Mouse (Mus musculus) lung, postnatal 0 days (tissue): ENCODE data around the gene Pym1. TPM values are rescaled to one million over a fixed set of nuclear protein-coding genes. Genes with fewer than 3 reads are reported as not detected.
A peak's percentile ranks its signal among the peaks of the same experiment; 100 is the strongest.

Source experiments
- ATAC-seq: fragments of 200-750 bp; cut with Nextera tagmentation; 2 replicates; pipeline ENCODE4 v1.8.0; 2017; ENCODE audit warnings: moderate library complexity
- DNase-seq: peaks from one replicate; pipeline ENCODE4 v3.0.0-alpha.2; 2016; ENCODE audit warnings: low spot score
- H3K27ac ChIP-seq: fragments of 300-500 bp; sonication (generic); 2 replicates; pipeline ENCODE4 v1.5.1; 2014; ENCODE audit warnings: antibody characterized with exemption, mild to moderate bottlenecking, low read length, mixed read lengths
- H3K27me3 ChIP-seq: fragments of 300-500 bp; sonication (generic); replicated peaks from 2 replicates; pipeline ENCODE4 v1.6.1; 2014; ENCODE audit warnings: low read length, mixed read lengths; ENCODE audit not compliant: insufficient read depth
- H3K36me3 ChIP-seq: fragments of 300-500 bp; sonication (generic); 2 replicates; pipeline ENCODE4 v1.6.1; 2014; ENCODE audit warnings: low read length, mixed read lengths; ENCODE audit not compliant: insufficient read depth
- H3K4me1 ChIP-seq: fragments of 300-500 bp; sonication (generic); 2 replicates; pipeline ENCODE4 v1.6.1; 2014; ENCODE audit warnings: antibody characterized with exemption, low read depth, low read length, mixed read lengths; ENCODE audit not compliant: insufficient read depth
- H3K4me2 ChIP-seq: fragments of 300-500 bp; sonication (generic); replicated peaks from 2 replicates; pipeline ENCODE4 v1.6.1; 2014; ENCODE audit warnings: low read depth, mild to moderate bottlenecking, low read length, moderate library complexity, mixed read lengths
- H3K4me3 ChIP-seq: fragments of 300-500 bp; sonication (generic); 2 replicates; pipeline ENCODE4 v1.5.1; 2014; ENCODE audit warnings: low read depth, low read length
- H3K9ac ChIP-seq: fragments of 300-500 bp; sonication (generic); replicated peaks from 2 replicates; pipeline ENCODE4 v1.6.1; 2014; ENCODE audit warnings: low read depth, mild to moderate bottlenecking
- H3K9me3 ChIP-seq: fragments of 300-500 bp; sonication (generic); 2 replicates; pipeline ENCODE4 v1.6.1; 2016; ENCODE audit warnings: low read length, mixed read lengths
- CTCF ChIP-seq: IDR thresholded peaks from 2 replicates; pipeline ENCODE4 v1.5.1; 2016; ENCODE audit warnings: antibody characterized with exemption, mild to moderate bottlenecking
- EP300 ChIP-seq: IDR thresholded peaks from 2 replicates; pipeline ENCODE4 v1.6.1; 2016; ENCODE audit warnings: antibody characterized with exemption, mild to moderate bottlenecking, control low read depth
- WGBS: fragments of 180-500 bp; shearing (Covaris S2); extraction: QIAGEN DNeasy Blood & Tissue Kit; methylation state at CpG from one replicate; pipeline ENCODE4 v1.1.7; 2014; 5-methylcytosine and 5-hydroxymethylcytosine counted together
- polyA plus RNA-seq: library from polyadenylated mRNA; unstranded; fragments of >200 nt; fragmentation: Nextera tagmentation; extraction: Ambion mirVana; gene quantifications from 2 replicates; pipeline ENCODE4 v1.2.1, GENCODE M21; 2015

The Pym1 gene
- polyA plus RNA-seq, 1 experiment from 2014 or later: 24.9 TPM

DNA sequence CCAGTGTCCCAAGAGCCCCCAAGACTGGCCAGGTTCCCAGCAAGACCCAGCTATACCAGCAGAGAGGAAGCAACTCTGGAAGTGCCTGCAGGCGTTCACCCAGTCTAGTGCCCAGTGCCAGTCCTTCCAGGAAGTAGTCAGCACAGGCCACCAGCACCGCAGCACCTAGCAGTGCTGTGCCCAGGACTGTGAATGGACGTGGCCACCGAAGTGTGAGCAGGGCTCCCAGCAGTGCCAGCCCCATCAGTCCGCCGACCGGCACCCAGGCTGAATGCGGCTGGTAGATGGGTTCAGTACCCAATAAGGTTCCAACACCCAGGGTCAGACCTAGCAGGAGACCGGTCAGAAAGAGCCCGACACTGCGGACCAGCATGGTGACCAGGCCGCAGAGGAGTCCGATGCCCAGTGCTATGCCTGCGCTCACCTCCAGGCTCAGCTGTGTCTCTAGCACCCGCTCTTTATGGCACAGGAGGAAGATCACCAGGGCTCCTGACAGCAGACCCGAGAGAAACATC, 54.3 kb downstream of the Pym1 start:
- Histone ChIP-seq H3K9me3 (no peaks in the 10 kb centered on the region), H3K4me3 (no peak overlapping the region), H3K27ac (no peak overlapping the region), H3K4me2 (no peak overlapping the region), H3K27me3 (no peaks in the 10 kb centered on the region), H3K36me3 (peaks cover 10% of the 10 kb centered on the region; the same call in 1 of the 2 replicates), H3K9ac (no peak overlapping the region), H3K4me1 (peaks cover 19% of the 10 kb centered on the region)
- TF ChIP-seq EP300 (no peak), CTCF (no peak)
- ATAC-seq: no peak
- no peak for DNase-seq
- WGBS: 93% methylated on average over 16 of the region's 16 CpGs

DNA sequence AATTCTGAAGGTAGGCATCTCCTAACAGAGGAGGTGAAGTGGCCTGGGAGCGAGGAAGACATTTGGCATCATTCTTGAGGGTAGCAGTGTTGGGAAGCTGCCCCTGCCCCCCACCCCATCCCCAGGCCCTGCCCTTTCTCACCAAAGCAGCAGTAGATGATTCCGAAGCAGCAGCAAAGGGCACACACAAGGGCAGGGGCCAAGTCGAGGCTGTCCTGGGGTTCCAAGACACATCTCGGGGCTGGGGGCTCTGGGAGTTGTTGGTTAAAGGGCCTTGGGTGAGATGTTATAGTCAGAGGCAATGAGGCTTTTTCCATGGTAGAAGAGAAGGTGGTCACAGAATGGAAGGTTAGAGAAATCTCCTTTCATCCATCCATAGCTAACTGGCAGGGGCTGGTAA, 55.3 kb downstream of the Pym1 start:
- Histone ChIP-seq H3K4me3 (peak overlapping the region; percentile 73; the same call in 1 of the 2 replicates), H3K36me3 (peaks cover 10% of the 10 kb centered on the region; the same call in 1 of the 2 replicates), H3K9me3 (no peaks in the 10 kb centered on the region), H3K27ac (no peak overlapping the region), H3K27me3 (no peaks in the 10 kb centered on the region), H3K4me2 (peak overlapping the region; percentile 79), H3K4me1 (peaks cover 27% of the 10 kb centered on the region), H3K9ac (no peak overlapping the region)
- ATAC-seq (no peak), DNase-seq (no peak)
- no peak for TF ChIP-seq EP300
- TF ChIP-seq CTCF: no peak
- WGBS: 57% methylated on average over 4 of the region's 4 CpGs

DNA sequence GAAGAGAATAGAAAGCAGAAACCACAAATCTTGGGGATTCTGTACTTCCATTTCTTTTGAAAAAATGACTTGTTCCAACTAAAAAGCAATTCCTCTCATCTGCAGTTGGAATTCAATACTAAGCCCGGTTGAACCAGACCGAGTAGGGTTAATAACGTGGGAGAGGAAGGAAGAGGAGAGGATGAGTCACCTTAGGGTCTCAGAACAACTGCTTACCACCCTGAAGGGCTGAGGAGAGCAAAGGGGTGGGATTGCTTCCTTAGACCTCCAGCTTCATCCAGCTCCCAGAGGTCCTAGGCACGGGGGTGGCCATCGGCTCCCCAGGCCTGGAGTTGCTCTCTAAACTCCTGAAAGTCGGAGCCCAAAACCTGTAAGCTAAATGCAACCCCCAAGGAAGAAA, 55.7 kb downstream of the Pym1 start:
- Histone ChIP-seq H3K4me3 (peak overlapping the region; percentile 73), H3K4me1 (peaks cover 27% of the 10 kb centered on the region), H3K9ac (peak overlapping the region; percentile 57), H3K4me2 (peak overlapping the region; percentile 79), H3K36me3 (peaks cover 10% of the 10 kb centered on the region; the same call in 1 of the 2 replicates), H3K27me3 (no peaks in the 10 kb centered on the region), H3K27ac (peak overlapping the region; percentile 91), H3K9me3 (no peaks in the 10 kb centered on the region)
- TF ChIP-seq CTCF: no peak
- DNase-seq: no peak
- 6% methylated on average over 6 of the region's 6 CpGs for WGBS
- ATAC-seq: no peak

DNA sequence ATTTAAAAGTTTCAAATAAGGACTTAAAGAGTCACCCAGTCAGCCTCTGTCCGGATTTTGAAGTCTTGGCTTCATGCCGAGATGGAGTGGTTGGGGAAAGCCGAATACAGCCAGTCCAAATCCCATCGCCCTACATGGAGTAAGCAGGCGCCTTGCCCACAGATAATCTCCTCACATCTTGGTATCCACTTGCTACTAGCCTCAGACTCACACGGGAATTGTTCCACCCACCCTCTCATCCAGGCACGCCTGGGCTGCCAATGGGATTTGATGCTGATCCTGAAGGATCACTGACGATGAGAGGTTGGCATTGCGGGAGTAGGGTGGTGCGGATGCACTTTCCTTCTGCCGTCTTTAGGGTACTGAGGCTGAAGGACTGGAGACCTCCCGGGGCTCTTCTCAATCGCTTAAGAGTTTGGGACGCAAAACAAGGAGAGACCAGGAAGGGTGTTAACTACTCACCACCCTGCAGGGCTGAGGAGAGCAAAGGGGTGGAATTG, 56.1 kb downstream of the Pym1 start, which contains the start of gene Dnajc14:
Gene Dnajc14 (plus strand): TSS at position 292 of the 500 bp plus-strand sequence.
- Histone ChIP-seq H3K4me2 (peak within 1 kb of the TSS; percentile 79), H3K4me1 (peaks cover 31% of the 10 kb centered on the region), H3K36me3 (peaks cover 10% of the 10 kb centered on the region; the same call in 1 of the 2 replicates), H3K27me3 (no peaks in the 10 kb centered on the region), H3K4me3 (peak within 1 kb of the TSS; percentile 73), H3K9me3 (no peaks in the 10 kb centered on the region), H3K27ac (peak within 1 kb of the TSS; percentile 91), H3K9ac (peak within 1 kb of the TSS; percentile 57)
- ATAC-seq: peak; percentile 5
- WGBS: under 1% methylated on average over 14 of the region's 14 CpGs
- TF ChIP-seq EP300 (no peak), CTCF (no peak)
- peak; percentile 75 for DNase-seq

DNA sequence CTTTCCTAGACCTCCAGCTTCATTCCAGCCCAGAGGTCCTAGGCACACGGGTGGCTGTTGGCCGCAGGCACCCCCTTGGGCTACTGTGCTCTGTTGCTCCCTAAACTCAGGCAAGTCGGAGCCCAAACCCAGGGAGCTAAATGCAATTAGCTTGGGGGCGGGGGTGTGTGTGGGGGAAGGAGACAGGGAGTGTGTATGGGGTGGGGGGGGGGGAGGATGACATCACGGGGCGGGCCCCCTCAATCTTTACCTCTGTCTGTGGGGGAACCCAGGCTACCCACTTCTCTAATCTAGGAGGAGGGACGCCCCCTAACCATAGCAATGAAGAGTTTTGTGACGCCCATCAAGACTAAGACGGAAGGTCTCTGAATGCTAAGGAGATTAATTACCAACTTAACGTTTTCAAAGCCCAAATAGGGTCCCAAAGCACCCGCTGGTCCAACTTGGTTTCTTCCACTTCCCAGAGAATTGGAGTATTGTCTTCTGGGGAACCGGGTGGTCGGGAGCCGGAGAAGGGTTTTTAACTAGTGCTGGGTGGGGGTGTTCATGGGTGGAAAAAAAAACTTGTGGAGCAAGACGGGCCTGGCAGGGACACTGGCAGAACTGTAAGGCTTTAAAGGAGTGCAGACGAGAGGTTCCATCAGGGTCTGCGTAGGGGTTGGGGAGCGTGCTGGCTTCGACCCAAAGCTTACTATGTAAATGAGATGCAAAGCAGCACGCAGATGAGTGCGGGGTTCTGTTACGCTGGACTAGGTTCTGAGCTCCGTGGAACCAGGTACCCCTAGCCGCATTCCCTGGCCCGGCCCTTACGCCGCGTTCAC, 56.8 kb downstream of the Pym1 start, which contains the start of gene Tmem198b:
Gene Tmem198b (minus strand): TSS at position 100 of the 821 bp plus-strand sequence.
- Histone ChIP-seq H3K4me2 (peak within 1 kb of the TSS; percentile 79), H3K9ac (peak within 1 kb of the TSS; percentile 57), H3K4me3 (peak within 1 kb of the TSS; percentile 73), H3K27me3 (no peaks in the 10 kb centered on the region), H3K4me1 (peaks cover 33% of the 10 kb centered on the region), H3K9me3 (no peaks in the 10 kb centered on the region), H3K36me3 (peaks cover 10% of the 10 kb centered on the region; the same call in 1 of the 2 replicates), H3K27ac (peak within 1 kb of the TSS; percentile 91)
- TF ChIP-seq EP300: peak; percentile 46; the same call in 1 of the 2 replicates
- no peak for TF ChIP-seq CTCF
- ATAC-seq: peak; percentile 53
- 0% methylated on average over 24 of the region's 28 CpGs for WGBS
- DNase-seq: peak; percentile 77
